Mouse (Mus musculus) hindbrain, postnatal 0 days (tissue): ENCODE measurements around the gene Tmem258. TPM values are rescaled to one million over a fixed set of nuclear protein-coding genes. Genes with fewer than 3 reads are reported as not detected.

Source experiments
- ATAC-seq: fragments of 200-750 bp; cut with Nextera tagmentation; 2 replicates; pipeline ENCODE4 v1.8.0; 2017; ENCODE audit warnings: mild to moderate bottlenecking, moderate TSS enrichment, moderate library complexity
- DNase-seq: peaks from one replicate; pipeline ENCODE4 v3.0.0-alpha.2; 2015; ENCODE audit warnings: low spot score
- H3K27ac ChIP-seq: fragments of 300-500 bp; sonication (generic); 2 replicates; pipeline ENCODE4 v1.5.1; 2014; ENCODE audit warnings: mild to moderate bottlenecking
- H3K27me3 ChIP-seq: fragments of 300-500 bp; sonication (generic); 2 replicates; pipeline ENCODE4 v1.6.1; 2014; ENCODE audit warnings: low read length, mixed read lengths; ENCODE audit not compliant: insufficient read depth
- H3K36me3 ChIP-seq: fragments of 300-500 bp; sonication (generic); 2 replicates; pipeline ENCODE4 v1.6.1; 2014; ENCODE audit warnings: low read length, mixed read lengths; ENCODE audit not compliant: insufficient read depth
- H3K4me1 ChIP-seq: fragments of 300-500 bp; sonication (generic); 2 replicates; pipeline ENCODE4 v1.6.1; 2014; ENCODE audit warnings: antibody characterized with exemption, low read length, mixed read lengths; ENCODE audit not compliant: insufficient read depth
- H3K4me2 ChIP-seq: fragments of 300-500 bp; sonication (generic); 2 replicates; pipeline ENCODE4 v1.6.1; 2014; ENCODE audit warnings: low read depth, mild to moderate bottlenecking, low read length, moderate library complexity, mixed read lengths
- H3K4me3 ChIP-seq: fragments of 300-500 bp; sonication (generic); 2 replicates; pipeline ENCODE4 v1.5.1; 2014; ENCODE audit warnings: low read length
- H3K9ac ChIP-seq: fragments of 300-500 bp; sonication (generic); replicated peaks from 2 replicates; pipeline ENCODE4 v1.6.1; 2014; ENCODE audit warnings: mild to moderate bottlenecking, low read length, moderate library complexity, mixed read lengths
- H3K9me3 ChIP-seq: fragments of 300-500 bp; sonication (generic); 2 replicates; pipeline ENCODE4 v1.6.1; 2016; ENCODE audit warnings: low read length, mixed read lengths
- CTCF ChIP-seq: IDR thresholded peaks from 2 replicates; pipeline ENCODE4 v1.5.1; 2016; ENCODE audit warnings: antibody characterized with exemption, control low read depth, low read depth
- WGBS: fragments of 180-500 bp; shearing (Covaris S2); extraction: QIAGEN DNeasy Blood & Tissue Kit; methylation state at CpG from one replicate; pipeline ENCODE4 v1.1.7; 2014; 5-methylcytosine and 5-hydroxymethylcytosine counted together
- polyA plus RNA-seq: library from polyadenylated mRNA; unstranded; fragments of >200 nt; fragmentation: Nextera tagmentation; extraction: Ambion mirVana; gene quantifications from 2 replicates; pipeline ENCODE4 v1.2.1, GENCODE M21; 2015
- total RNA-seq: library from RNA; depleted of rRNA; stranded (reverse); fragments of >200 nt; gene quantifications from 2 replicates; pipeline ENCODE4 v1.2.3, GENCODE M21; 2014

Gene Tmem258
- total and polyA plus RNA-seq, 2 experiments from 2014 or later = 98.1 to 312 TPM

GRCm38 (mm10) chr19:10190796-10191195 lies 13.0 kb upstream of the Tmem258 start:
- peak; percentile 83 for TF ChIP-seq CTCF
- ATAC-seq = no peak

DNA sequence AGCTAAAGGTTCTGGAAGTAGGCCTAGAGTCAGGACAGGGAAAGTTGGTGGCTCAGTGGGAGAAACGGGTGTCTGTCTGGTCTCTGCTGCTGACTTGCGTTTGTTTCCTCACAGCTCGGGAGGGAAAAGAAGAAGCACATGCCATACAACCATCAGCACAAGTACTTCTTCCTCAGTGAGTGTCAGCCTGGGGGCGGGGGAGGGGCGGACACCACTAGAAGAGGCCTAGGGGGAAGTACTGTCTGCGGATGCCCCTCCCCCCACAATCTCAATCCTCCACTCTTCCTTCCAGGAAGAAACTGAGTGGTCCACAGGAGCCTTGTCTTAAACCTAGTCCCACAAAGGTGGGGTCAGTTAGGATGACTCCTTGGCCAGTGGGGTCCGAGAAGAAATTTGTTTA lies 12.5 kb upstream of the Tmem258 start:
- 70% methylated on average over 7 of the region's 7 CpGs for WGBS

More at GRCm38 (mm10) chr19:10190796-10191195, 13.0 kb upstream of the Tmem258 start:
- Histone ChIP-seq H3K27ac (no peak overlapping the region), H3K36me3 (peaks cover 67% of the 10 kb centered on the region), H3K9me3 (no peaks in the 10 kb centered on the region), H3K4me3 (no peak overlapping the region), H3K9ac (no peak overlapping the region), H3K4me1 (peaks cover 4% of the 10 kb centered on the region; the same call in 1 of the 2 replicates), H3K27me3 (no peaks in the 10 kb centered on the region), H3K4me2 (no peak overlapping the region)
- DNase-seq = peak; percentile 83
- WGBS = 36% methylated on average over 2 of the region's 2 CpGs

DNA sequence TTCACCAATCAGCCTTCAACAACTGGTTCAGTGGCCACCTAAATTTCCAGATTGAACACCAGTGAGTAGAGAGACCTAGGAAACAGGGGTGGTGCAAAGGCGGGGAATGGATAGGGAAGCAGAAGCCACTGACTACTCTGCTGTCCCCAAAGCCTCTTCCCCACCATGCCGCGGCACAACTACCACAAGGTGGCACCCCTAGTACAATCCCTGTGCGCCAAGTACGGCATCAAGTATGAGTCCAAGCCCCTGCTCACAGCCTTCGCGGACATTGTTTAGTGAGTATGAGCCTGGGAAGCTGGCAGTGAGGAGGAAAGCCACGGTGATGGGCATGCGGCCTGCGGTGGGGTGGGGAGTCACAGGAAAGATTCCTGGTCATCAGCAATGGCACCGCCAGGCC lies 9.5 kb upstream of the Tmem258 start:
- DNase-seq (no peak), ATAC-seq (0 out of 2 replicates have a peak, but pooled peaks have one; percentile 6)
- 84% methylated on average over 11 of the region's 11 CpGs for WGBS

More for the DNA sequence above, 12.5 kb upstream of the Tmem258 start:
- no peak for DNase-seq
- 0 out of 2 replicates have a peak, but pooled peaks cover 3% of the 10 kb centered on the region for H3K4me1 ChIP-seq
- ATAC-seq = no peak
- H3K9me3 ChIP-seq = no peaks in the 10 kb centered on the region
- peaks cover 67% of the 10 kb centered on the region for H3K36me3 ChIP-seq
- H3K4me2 ChIP-seq = no peak overlapping the region
- H3K27ac ChIP-seq = no peak overlapping the region
- TF ChIP-seq CTCF = no peak
- H3K27me3 ChIP-seq = no peaks in the 10 kb centered on the region
- H3K4me3 ChIP-seq = no peak overlapping the region
- H3K9ac ChIP-seq = no peak overlapping the region

GRCm38 (mm10) chr19:10195252-10195651 lies 8.6 kb upstream of the Tmem258 start:
- Histone ChIP-seq H3K9ac (no peak overlapping the region), H3K36me3 (peaks cover 53% of the 10 kb centered on the region), H3K4me1 (no peaks in the 10 kb centered on the region), H3K4me2 (no peak overlapping the region), H3K27ac (no peak overlapping the region), H3K9me3 (no peaks in the 10 kb centered on the region), H3K4me3 (no peak overlapping the region), H3K27me3 (no peaks in the 10 kb centered on the region)
- no peak for TF ChIP-seq CTCF
- DNase-seq = no peak
- no peak for ATAC-seq
- WGBS = 58% methylated on average over 5 of the region's 5 CpGs

More for the DNA sequence above, 9.5 kb upstream of the Tmem258 start:
- Histone ChIP-seq H3K9me3 (no peaks in the 10 kb centered on the region), H3K27me3 (no peaks in the 10 kb centered on the region), H3K4me1 (no peaks in the 10 kb centered on the region), H3K27ac (no peak overlapping the region), H3K4me3 (no peak overlapping the region), H3K9ac (no peak overlapping the region), H3K4me2 (no peak overlapping the region), H3K36me3 (peaks cover 61% of the 10 kb centered on the region)
- TF ChIP-seq CTCF = peak; percentile 37

- Histone ChIP-seq H3K9ac (no peak overlapping the region), H3K9me3 (no peaks in the 10 kb centered on the region), H3K27me3 (no peaks in the 10 kb centered on the region), H3K4me3 (no peak overlapping the region), H3K27ac (no peak overlapping the region), H3K36me3 (peaks cover 48% of the 10 kb centered on the region), H3K4me1 (no peaks in the 10 kb centered on the region), H3K4me2 (no peak overlapping the region)
- TF ChIP-seq CTCF = no peak
- no peak for ATAC-seq
- no peak for DNase-seq
- WGBS = 89% methylated on average over 4 of the region's 4 CpGs
Measured at GRCm38 (mm10) chr19:10197130-10197529, 6.7 kb upstream of the Tmem258 start.

GRCm38 (mm10) chr19:10198286-10198685 lies 5.5 kb upstream of the Tmem258 start:
- Histone ChIP-seq H3K9me3 (no peaks in the 10 kb centered on the region), H3K4me2 (no peak overlapping the region), H3K4me1 (peaks cover 4% of the 10 kb centered on the region), H3K36me3 (peaks cover 36% of the 10 kb centered on the region), H3K27me3 (no peaks in the 10 kb centered on the region), H3K9ac (no peak overlapping the region), H3K27ac (no peak overlapping the region), H3K4me3 (no peak overlapping the region)
- TF ChIP-seq CTCF = no peak
- no peak for ATAC-seq
- DNase-seq = no peak
- WGBS = 84% methylated on average over 2 of the region's 2 CpGs

DNA sequence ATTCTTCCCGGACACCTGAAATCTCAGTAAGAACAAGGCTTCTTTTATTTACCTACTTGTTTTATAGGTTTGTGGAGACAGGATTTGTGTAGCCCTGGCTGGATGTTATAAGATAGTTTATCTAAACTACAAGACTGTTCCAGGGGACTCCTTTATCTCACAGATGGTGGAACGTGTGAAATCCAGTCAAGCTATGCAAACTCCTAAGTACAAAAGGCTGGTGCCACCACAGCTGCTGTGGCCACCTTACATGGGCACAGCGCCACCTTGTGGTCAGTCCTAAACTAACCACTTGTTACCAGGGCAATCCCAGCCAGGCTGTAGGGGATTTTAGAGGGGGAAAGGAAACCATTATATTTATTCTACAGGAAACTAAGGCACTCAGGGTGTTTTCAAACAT lies 5.1 kb upstream of the Tmem258 start:
- 29% methylated on average over 3 of the region's 3 CpGs for WGBS
- peaks cover 32% of the 10 kb centered on the region for H3K36me3 ChIP-seq
- no peaks in the 10 kb centered on the region for H3K9me3 ChIP-seq
- DNase-seq (peak; percentile 95), ATAC-seq (peak; percentile 51)
- H3K9ac ChIP-seq = no peak overlapping the region
- H3K4me3 ChIP-seq = no peak overlapping the region
- peak; percentile 97 for TF ChIP-seq CTCF
- peaks cover 6% of the 10 kb centered on the region for H3K4me1 ChIP-seq
- H3K27ac ChIP-seq = no peak overlapping the region
- no peak overlapping the region for H3K4me2 ChIP-seq
- no peaks in the 10 kb centered on the region for H3K27me3 ChIP-seq
